Mouse (Mus musculus) adrenal gland, postnatal 36 days (tissue): Measurements from ENCODE around the gene Prkcz. TPM values are rescaled to one million over a fixed set of nuclear protein-coding genes. Genes with fewer than 3 reads are reported as not detected.

Experiments
- DNase-seq, 2 experiments: peaks; one replicate each; pipeline ENCODE4 v3.0.0; 2021; ENCODE audit warnings: mixed read lengths in 1 of 2
- long read RNA-seq, 2 experiments: library from polyadenylated mRNA; stranded (forward); transcript quantifications; one replicate each; pipeline ENCODE4 v2.0.0; 2021; ENCODE audit warnings: borderline sequencing depth in 2 of 2
- total RNA-seq, 2 experiments: library from RNA; stranded (reverse); gene quantifications; 2 replicates each; pipeline ENCODE4 v1.2.3; 2021

Prkcz gene
- total RNA-seq: 1 to 10 TPM; 3.4 to 4.3 TPM
- long read RNA-seq, experiment 1, full-length matches to known transcripts: 3 of 10 reads
- long read RNA-seq, experiment 1, partial matches to known transcripts: 6 of 10 reads
- long read RNA-seq, experiment 1, other reads (novel, unspliced or antisense): 1 of 10 reads
- long read RNA-seq, experiment 2, partial matches to known transcripts: 1 of 3 reads
- long read RNA-seq, experiment 2, other reads (novel, unspliced or antisense): 0 of 3 reads

DNA sequence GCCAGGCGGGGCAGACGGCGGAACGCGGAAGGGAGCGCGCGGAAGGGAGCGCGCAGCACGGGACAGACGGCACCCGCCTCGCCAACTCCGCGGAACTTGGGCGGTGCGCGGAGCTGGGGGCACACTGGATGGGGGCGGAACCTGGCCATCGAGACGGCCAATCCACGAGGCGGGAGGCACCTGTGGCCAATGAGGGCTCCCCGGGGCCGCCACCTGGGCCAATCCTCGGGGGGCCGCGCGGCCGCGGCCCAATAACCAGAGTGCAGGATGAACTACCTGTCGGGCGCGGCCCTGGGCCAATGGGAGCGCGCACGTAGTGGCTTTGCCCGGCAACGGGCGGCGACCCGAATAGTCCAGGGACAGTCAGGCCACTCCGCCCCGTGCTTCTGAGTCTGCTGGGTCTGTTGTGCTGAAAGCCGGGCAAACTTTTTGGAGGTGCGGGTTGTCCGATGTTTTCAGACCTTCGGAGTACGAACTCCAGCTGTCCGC, at the start of gene Prkcz:
Gene Prkcz, minus strand, starts transcription at position 59 of the 489 bp plus-strand sequence.
- peak; percentile 82 to 84 for DNase-seq

DNA sequence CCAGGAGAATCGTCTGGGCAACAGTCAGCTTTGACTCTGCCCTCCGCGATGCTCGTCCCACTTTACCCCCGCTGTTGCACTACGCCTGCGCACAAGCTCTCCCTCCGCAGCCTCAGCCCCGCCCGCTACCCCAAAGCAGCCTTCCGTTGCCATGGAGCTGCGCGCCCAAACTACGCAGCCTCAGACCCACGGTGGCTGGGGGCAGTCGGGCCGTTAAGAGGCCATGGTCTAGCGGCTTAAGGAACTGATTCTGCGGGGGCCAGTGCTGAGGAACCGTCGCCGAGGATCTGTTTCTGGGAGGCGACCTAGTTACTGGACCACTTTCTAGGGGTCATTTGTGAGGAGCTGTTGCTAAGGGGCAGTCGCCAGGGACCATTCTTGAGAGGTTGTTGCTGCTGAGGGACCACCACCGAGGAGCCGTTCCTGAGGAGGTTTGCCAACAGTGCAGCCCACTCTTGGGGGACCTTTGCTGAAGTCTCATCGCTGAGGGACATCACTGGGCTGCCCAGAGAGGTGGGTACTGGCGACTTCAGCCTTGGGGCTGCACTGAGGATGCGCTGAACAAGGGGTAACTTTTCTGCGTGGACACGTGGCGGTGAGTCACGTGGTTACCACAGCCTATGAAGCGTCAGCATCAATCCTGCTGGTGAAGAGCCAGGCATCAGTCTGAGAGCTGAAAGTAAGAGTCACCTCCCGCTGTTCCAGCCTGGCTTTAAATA, 48.1 kb upstream of the Prkcz start, which contains the start of gene Cfap74:
Gene Cfap74, plus strand, starts transcription at position 133 of the 719 bp plus-strand sequence.
- DNase-seq: peak; percentile 82 to 84

DNA sequence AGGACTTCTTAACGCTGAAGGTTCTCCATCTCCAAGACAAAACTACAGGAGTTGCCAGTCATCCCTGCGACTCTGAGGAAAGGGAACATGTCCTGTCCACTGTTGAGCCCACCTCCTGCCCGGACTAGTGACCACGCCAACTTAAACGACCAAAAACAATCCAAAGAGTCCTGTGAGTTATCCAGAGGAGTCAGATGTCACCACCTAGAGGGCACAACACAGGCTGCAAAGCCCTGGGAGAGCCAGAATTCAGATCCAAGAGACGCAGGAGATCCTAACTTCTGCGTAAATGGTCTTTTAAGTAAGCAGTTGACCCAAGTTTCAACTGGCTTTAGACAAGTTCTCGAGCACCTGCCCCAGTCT, 47.5 kb upstream of the Prkcz start:
- no peak for DNase-seq

DNA sequence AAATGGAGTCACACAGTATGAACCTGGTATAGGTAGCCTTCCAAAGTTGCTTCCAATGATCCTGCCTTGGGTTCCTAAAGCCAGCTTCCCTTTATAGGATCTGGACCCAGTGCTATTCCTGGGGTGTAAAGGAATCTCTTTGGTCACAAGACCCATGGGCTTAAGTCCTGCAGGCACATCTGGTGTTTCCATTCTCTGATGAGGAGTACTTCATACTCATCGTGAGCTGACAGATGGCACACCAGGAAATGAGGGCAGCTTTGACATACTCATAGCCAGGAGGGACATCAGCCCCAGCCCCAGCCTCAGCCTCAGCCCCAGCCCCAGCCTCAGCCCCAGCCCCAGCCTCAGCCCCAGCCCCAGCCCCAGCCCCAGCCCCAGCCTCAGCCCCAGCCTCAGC, 41.3 kb upstream of the Prkcz start:
- DNase-seq: no peak

DNA sequence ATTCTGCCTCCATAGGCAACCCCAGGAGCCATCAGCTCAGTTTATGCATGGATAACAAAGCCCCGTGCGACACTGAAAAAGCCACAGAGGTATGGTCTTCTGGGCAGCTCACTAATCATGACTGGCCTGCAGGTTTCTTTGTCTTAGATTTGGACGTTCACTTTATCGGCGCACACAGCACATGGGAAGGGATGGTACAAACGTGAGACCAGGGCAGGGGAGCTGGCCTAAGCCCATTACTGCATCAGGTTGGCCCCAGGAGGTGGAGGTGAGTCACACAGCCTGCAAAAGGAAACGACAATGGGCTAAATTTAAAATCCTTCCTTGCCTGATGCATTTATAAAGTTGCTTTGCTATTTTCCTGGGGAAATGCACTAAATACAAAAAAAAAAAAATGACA, 40.0 kb upstream of the Prkcz start:
- DNase-seq: no peak

DNA sequence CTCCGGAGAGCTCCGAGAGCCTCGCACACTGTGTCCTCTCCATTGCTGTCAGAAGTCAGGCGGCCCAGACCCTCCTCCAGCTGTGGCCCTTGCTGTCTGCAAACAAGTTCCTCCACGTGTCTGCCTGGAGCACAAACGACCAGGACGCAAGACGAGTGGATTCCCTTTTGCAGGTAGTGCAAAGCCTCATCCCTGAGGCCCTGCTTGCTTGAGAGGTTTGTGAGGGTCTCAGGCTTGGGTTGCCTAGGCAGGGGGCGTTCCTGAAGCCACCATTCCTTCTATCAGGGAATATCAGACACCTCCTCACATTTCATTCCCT, 37.0 kb upstream of the Prkcz start:
- no peak for DNase-seq

DNA sequence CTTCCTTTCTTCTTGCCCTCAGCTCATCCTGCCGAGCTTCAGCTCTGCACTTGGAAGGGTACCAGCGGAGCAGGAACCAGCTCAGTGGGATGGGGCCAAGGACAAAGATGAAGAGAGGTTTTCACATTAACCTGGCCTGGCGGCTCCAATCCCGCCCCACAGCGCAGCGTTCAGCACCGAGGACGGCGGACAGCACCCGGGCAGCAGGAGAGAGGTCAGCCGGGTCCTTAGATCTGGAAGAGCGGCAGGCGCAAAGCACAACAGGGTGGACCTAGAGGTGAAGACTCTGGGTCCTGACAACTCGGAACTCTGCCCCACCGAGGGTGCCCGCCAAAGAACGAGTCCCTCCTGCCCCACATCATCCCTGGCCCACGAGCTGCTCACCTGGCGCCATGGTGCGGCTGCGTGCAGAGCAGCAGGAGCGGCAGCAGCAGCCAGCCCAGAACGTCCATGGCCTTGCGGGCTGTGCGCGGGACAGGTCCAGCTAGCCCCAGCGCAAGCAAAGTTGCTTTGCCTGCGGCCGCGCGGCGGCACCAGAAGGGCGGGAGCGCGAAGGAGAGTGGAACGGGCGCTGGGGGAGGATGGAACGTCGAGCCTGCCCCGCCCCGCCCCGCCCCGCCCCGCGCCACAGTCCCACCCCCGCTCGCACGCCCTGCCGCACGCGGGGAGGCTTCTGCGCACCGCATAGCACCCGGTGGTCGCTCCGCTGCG, 36.5 kb upstream of the Prkcz start, which contains the start of gene Gabrd:
Gene Gabrd, minus strand, starts transcription at position 602 of the 711 bp plus-strand sequence.
- peak; percentile 75 to 85 for DNase-seq

DNA sequence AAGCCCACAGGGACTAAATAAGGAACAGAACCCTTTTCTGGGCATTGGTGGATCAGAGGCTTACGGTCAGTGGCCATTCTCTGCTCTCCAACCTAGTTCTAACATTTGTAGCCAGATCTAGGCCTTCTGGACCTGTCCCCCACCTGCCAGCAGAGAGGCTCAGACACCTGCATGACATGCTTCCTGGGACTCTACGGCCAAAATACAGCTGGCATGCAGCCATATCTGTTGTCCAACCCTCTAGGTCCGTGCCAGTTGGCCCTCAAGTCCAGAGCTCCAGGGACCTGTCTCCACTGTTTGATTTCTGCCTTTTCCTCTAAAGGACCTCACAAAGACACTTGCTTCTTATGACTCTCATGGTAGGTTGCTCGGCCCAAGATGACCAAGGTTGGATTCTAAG, 35.6 kb upstream of the Prkcz start:
- no peak for DNase-seq

DNA sequence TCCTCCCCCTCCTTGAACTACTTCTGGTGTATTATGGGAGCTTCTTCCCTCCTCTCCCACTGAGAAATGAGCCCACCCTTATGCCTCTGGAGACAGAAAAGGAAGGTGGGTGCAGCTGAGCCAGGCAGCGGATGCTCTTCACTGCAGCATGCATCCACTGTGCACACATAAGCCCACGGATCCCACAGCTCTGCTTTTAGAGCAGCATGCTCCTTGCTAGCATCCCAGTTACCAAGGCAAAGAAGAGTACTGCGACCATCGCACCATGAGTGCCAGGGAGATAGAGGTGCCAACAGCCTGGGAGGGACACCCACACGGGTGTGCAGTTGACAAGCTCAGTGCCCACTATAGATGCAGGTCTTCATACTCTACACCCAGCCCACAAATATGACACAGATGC, 34.3 kb upstream of the Prkcz start:
- no peak for DNase-seq

DNA sequence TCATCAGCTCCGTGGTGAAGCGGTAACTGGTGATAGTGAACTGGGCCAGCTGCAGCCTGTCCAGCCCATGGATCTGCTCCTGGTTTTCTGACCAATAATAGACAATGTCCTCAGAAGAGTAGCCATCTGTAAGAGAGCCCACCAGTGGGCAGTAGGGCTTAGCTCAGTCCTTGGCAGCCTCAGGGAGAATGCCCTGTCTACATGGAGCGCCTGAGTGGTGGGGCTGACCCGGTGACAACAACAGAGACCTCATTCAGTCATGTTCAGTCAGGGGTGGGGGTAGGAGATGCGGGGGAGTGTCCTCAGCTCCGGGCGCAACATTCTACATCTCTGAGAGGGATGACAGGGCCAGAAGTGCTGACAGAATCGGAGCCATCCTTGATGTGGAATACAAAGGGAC, 26.0 kb upstream of the Prkcz start:
- no peak for DNase-seq

DNA sequence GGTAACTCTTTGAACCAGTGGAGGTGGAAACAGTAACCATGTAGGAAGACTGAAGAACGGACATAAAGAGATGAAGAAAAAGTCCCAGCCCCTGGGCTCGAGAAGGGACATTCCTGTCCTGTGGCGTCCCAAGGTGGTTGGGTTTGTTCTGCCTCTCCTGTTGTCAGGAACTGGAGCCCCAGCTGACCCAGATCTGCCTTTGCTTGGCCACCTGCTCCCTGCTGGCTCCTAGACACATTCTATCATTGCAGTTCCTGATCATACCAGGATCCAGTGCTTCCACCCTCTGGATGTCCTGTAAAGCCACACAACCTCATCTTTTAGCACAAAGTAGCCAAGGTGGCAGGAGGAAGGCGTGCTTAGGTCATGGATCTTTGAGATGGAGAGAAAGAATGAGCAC, 22.2 kb upstream of the Prkcz start:
- no peak for DNase-seq

DNA sequence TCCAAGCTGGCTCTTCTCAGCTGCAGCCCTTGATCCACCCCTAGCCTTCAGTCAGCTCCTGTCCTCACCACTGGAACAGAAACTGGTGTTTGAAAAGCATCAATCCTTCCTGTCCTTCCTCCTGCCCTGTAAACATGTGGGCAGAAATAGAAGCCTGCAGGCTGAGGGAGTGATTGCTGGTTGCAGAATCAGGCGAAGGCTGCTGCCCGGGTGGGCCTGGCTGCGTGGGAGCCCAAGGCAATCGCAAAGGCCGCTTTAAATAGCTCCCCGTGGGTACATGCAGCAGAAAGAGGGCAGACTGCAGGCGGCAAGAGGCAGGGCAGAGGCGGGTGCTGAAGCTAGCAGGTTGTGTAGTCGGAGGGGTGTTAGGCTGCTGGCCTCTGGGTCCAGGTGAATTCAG, 21.6 kb upstream of the Prkcz start:
- no peak for DNase-seq

DNA sequence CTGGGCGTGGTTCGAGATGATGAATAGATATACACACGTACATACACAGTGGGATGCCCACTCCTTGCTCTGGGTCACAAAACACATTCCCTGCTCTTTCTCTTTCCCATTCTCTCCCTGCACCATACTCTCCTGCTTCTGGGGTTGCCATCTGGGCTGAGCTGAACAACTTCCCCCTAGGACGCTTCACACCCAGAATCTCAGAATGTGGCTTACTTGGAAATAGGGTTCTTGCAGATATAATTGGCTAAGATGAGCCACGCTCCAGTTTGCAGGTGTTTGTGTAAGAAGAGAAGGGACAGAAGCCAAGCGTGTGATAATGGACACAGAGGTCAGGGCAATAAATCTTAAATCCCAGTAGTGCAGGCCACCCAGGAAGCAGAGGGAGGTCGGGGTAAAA, 20.8 kb upstream of the Prkcz start:
- no peak for DNase-seq

DNA sequence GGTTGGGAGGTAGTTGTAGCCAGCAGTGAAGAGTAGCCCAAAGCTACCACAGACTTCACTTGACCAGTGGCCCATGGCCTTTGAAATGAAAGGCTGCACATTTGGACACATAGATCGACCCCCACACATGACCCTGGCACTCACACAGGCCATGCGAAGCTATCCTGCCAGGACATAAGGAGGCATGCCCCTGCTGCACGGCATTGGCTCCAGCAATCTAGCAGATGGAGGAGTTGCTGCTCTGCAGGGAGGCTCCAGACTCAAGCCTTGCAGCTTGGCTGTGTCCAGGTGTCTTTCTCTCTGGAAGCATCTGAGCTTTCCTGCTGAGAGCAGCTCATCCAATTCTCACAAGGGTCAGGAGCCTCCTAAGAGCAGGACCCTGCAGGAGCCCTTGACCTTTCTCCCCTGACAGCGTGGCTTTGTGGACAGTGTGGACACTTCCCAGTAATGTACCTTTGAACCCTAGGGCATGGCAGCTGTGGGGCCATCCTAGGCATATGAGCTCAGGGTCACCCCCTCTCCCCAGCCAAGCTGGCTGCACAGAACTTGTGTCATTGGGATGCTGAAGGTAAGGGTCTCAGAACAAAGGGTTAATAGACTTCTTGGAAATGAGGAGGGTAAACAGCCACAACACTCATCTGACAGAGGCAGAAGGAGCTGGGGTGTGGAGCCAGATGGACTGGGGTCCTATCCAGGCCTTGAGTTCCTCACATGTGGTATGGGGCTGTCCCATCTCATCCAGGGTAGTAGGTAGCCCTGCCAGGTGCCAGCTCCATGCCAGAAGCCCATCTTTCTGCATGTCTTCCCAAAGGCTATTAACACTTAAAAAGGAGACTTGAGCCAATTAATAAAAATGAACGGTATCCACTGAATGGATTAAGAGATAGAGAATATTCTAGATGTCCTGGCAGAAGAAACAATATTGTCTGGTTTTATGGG, 10.9 kb upstream of the Prkcz start:
- DNase-seq: no peak

DNA sequence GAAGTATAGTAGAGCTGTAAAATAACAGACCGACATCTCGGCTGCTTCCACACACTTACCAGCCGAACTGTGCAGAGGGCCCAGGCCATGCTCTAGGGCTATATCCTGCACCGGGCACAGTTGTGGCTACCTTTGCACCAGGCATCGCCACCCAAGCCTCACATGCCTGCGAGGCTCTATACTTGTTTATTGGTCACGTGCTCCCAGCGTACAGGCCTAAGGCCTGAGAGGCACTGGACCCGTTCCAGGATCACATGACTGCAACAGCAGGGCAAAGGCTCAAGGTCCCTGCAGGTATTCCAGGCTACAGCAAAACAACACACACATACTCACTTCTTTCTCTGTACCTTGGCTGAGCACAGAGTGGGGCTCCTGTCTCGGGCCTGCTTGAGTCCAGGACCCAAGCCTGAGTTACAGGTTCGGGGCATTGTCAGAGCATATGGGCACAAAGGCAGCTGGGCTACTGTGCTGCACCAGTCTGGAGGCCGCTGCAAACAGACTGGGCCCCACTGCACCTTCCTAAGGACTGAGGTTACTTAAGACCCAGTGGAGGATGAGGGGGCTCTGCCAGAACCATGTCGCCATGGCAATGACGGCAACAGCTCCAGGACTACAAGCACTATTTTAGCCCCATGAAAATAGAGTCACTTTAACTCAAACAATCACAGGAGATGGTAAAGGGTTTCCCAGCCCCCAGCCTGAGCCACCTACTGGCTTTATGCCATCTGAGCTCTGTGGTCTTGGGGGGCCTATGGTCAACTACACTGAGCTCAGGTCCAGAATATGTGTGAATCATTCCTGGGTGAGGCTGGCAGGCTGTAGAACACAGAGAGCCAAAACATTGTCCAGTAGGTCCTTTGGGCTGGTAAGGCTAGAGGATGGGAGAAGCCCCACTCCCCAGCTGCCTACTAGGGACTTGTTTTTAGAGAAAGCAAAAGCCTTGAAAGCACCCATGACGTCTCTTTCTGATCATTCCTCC, 9.9 kb upstream of the Prkcz start:
- peak in 1 of 2 experiments; percentile 19 for DNase-seq

DNA sequence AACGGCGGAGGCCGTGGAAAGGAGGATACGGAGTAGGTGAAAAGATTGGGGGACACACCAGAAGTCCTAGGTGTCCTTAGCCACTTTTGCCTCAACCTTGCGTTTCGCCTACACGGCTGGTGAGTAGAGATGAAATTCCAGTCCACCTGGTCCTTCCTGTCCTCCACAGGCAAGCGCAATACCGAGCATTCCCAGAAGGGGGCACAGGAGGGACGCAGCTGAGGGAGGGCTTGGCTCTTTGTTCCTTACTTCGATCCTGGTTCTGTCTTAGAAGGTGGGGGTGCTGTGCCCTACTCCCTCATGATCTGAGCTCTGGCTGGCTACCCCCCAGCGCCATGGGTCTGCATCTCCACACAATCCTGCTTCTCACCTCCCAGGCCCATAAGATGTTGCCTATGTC, 7.5 kb upstream of the Prkcz start:
- peak; percentile 84 to 88 for DNase-seq

DNA sequence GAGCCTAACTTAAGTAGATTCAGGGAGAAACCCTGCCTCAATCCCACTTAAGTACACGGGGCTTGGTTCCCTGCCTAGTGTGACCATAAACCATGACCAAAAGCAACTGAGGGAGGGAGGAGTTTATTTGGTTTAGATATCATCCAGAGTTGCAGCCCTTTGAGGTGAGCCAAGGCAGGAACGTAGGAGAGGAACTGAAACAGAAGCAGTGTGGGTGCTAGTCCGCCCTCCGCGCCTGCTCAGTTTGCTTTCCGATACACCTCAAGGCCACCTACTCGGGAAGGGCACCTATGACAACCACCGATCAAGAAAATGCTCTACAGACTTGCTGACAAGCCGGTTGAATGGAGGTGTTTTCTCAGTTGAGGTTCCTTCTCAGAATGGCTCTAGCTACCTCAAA, 6.6 kb upstream of the Prkcz start:
- no peak for DNase-seq

DNA sequence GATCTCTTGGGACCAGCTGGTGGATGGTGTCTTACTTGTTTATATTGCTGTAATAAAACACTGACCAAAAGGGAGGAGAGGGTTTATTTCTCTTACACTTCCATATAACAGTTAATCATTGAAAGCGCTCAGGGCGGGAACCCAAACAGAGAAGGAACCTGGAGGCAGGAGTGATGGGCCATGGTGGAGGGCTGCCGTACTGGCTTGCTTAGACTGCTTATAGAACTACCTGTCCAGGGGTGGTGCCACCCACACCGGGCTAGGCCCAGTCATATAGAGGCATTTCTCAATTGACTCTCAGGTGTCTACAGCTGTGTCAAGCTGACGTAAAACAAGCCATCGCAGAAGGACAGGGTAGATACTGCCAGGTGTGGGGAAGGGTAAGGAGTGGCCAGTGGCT, 5.6 kb upstream of the Prkcz start:
- DNase-seq: no peak

DNA sequence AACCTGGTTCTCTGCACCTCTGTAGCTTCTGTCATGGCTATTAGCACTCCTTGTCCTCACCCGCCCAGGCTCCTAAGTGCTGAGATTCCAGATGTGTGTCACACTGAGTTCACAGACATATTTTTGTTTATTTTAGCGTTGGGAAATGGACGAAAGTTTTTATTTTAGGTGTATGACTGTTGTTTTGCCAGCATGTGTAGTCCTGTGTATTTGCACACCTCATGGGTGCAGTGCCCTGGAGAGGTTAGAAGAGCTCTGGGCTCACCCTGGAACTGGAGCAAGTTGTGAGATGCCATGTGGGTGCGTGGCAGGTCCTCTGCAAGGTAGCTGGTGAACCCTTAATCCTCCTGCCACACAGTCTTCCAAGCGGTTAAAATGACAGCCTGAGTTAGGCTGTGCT, 1.3 kb upstream of the Prkcz start:
- no peak for DNase-seq

DNA sequence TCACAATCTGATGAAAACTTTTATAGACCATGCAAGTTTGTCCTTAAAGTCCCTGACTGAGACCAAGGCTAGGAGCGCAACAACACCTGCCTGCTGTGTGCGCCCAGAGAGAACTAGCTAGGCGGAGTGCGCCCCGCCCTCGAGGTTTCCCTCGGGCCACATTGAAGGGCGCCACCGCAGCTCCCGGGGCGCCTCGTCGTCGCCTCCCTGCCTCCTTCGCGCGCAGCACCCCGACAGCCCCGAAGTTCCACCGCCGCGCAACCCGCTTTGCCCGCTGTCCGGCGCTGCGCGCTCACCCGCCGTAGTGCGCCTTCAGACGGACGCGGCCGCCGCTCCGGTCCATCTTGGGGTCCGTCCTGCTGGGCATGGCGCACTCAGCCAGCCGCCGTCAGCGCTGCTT, 305 bp downstream of the Prkcz start:
- DNase-seq: peak in 1 of 2 experiments; percentile 37
